Mouse (Mus musculus) kidney, adult 2 months (tissue): ENCODE results near the gene H2-Oa.

Experiments
- CTCF ChIP-seq: fragments of 200-500 bp; conservative IDR thresholded peaks from 2 replicates; pipeline ENCODE4 v1.5.1; 2011; ENCODE audit warnings: low read depth, mild to moderate bottlenecking, control low read depth, low read length, moderate library complexity, mixed read lengths; ENCODE audit not compliant: insufficient read depth, insufficient read length
- POLR2A ChIP-seq: fragments of 200-500 bp; IDR thresholded peaks from one replicate; pipeline ENCODE4 v1.6.1; 2011; ENCODE audit warnings: low read depth, low read length, control low read depth

GRCm38 (mm10) chr17:34096497-34097010 lies 4.4 kb downstream of the H2-Oa start:
- TF ChIP-seq POLR2A (no peak), CTCF (no peak)
